Mouse (Mus musculus) ES-E14 (cell line): ENCODE results near the gene Clic4. TPM values are rescaled to one million over a fixed set of nuclear protein-coding genes. Genes with fewer than 3 reads are reported as not detected.

Experiments
- DNase-seq: peaks from one replicate; pipeline ENCODE4 v3.0.0-alpha.2; 2013; ENCODE audit warnings: low read depth, low spot score
- H3K27ac ChIP-seq: 2 replicates; pipeline ENCODE4 v1.5.1; 2012; ENCODE audit warnings: low read depth, mild to moderate bottlenecking, low read length, moderate library complexity, mixed read lengths; ENCODE audit not compliant: poor library complexity, insufficient read depth, severe bottlenecking
- H3K36me3 ChIP-seq: 2 replicates; pipeline ENCODE4 v1.6.1; 2012; ENCODE audit warnings: mild to moderate bottlenecking, low read length, moderate library complexity, mixed read lengths; ENCODE audit not compliant: control insufficient read depth, poor library complexity, insufficient read depth, severe bottlenecking
- H3K4me1 ChIP-seq, 2 experiments: fragments of 150-350 bp in 1 of 2; sonication (generic) in 1 of 2; 2 replicates each; pipeline ENCODE4 v1.6.1; 2012; ENCODE audit warnings: low read length in 2 of 2, mild to moderate bottlenecking in 1 of 2, mixed read lengths in 1 of 2; ENCODE audit not compliant: control insufficient read depth in 2 of 2, insufficient read depth in 2 of 2, poor library complexity in 1 of 2
- H3K4me3 ChIP-seq, 2 experiments: fragments of 150-350 bp in 1 of 2; sonication (generic) in 1 of 2; 2 replicates each; pipeline ENCODE4 v1.5.1; 2012; ENCODE audit warnings: low read length in 2 of 2, low read depth in 1 of 2, mild to moderate bottlenecking in 1 of 2, mixed read lengths in 1 of 2; ENCODE audit not compliant: insufficient read depth in 1 of 2, poor library complexity in 1 of 2, severe bottlenecking in 1 of 2
- H3K9ac ChIP-seq: 2 replicates; pipeline ENCODE4 v1.6.1; 2012; ENCODE audit warnings: low read depth, mild to moderate bottlenecking, low read length, mixed read lengths; ENCODE audit not compliant: poor library complexity, insufficient read depth, severe bottlenecking
- H3K9me3 ChIP-seq: fragments of 150-350 bp; sonication (generic); 2 replicates; pipeline ENCODE4 v1.6.1; 2012; ENCODE audit warnings: low read depth, mild to moderate bottlenecking, low read length; ENCODE audit not compliant: control insufficient read depth, insufficient read depth
- CHD2 ChIP-seq: IDR thresholded peaks from 2 replicates; pipeline ENCODE4 v1.6.1; 2014; ENCODE audit warnings: mild to moderate bottlenecking, low read depth, low read length, inconsistent platforms
- HCFC1 ChIP-seq: IDR thresholded peaks from 2 replicates; pipeline ENCODE4 v1.6.1; 2012; ENCODE audit warnings: low read length, inconsistent platforms, borderline replicate concordance; ENCODE audit not compliant: insufficient read depth
- MAFK ChIP-seq: IDR thresholded peaks from 2 replicates; pipeline ENCODE4 v1.6.1; 2014; ENCODE audit warnings: mild to moderate bottlenecking, low read depth, low read length, inconsistent platforms; ENCODE audit not compliant: insufficient read depth
- ZC3H11A ChIP-seq: IDR thresholded peaks from 2 replicates; pipeline ENCODE4 v1.6.1; 2012; ENCODE audit warnings: low read depth, mild to moderate bottlenecking, inconsistent platforms, low read length, borderline replicate concordance
- ZNF384 ChIP-seq: IDR thresholded peaks from 2 replicates; pipeline ENCODE4 v1.6.1; 2012; ENCODE audit warnings: low read depth, low read length, inconsistent platforms
- in situ Hi-C, 2 experiments: fragments of 600-800 bp; cut with MboI; formaldehyde crosslinking; loops; one replicate each; pipeline ENCODE4 v1.15.1; 2025; ENCODE audit warnings: low sequenced_read_pairs in 2 of 2, inconsistent platforms in 1 of 2; ENCODE audit not compliant: unreplicated experiment in 2 of 2
- total RNA-seq: library from RNA; depleted of rRNA; stranded (reverse); fragments of 300-350 nt; gene quantifications from 2 replicates; pipeline ENCODE4 v1.2.3, GENCODE M21; 2012

The Clic4 gene
- total RNA-seq, 1 experiment = 69.3 TPM

GRCm38 (mm10) chr4:135205711-135206600, 66.7 kb downstream of the Clic4 start:
- in situ Hi-C loops = loop anchor here in 1 of 2 experiments (5.0 kb wide), 1 partner anchor 264 kb away; no protein-coding TSS in a partner anchor
- Histone ChIP-seq H3K9me3 (no peaks in the 10 kb centered on the region), H3K27ac (no peak overlapping the region)

GRCm38 (mm10) chr4:135205254-135205653, 67.4 kb downstream of the Clic4 start:
- Histone ChIP-seq H3K27ac (no peak overlapping the region), H3K4me1 (peaks cover 0 to 6% of the 10 kb centered on the region in 2 experiments; a peak in 2 of 4 replicates), H3K9me3 (no peaks in the 10 kb centered on the region), H3K9ac (no peak overlapping the region), H3K36me3 (no peaks in the 10 kb centered on the region), H3K4me3 (no peak overlapping the region)
- TF ChIP-seq CHD2 (no peak), MAFK (no peak), ZC3H11A (no peak), HCFC1 (no peak), ZNF384 (no peak)
- in situ Hi-C loops = loop anchor here in 1 of 2 experiments (5.0 kb wide), 1 partner anchor 263 kb away; no protein-coding TSS in a partner anchor
- DNase-seq = no peak

More at GRCm38 (mm10) chr4:135205711-135206600, 66.7 kb downstream of the Clic4 start:
- Histone ChIP-seq H3K36me3 (no peaks in the 10 kb centered on the region), H3K4me3 (peak overlapping the region; percentile 38 to 68), H3K4me1 (peaks cover 0 to 6% of the 10 kb centered on the region in 2 experiments; a peak in 2 of 4 replicates), H3K9ac (peak overlapping the region; percentile 45; the same call in 1 of the 2 replicates)
- DNase-seq = peak; percentile 71
- TF ChIP-seq HCFC1 (no peak), ZNF384 (no peak), CHD2 (no peak), MAFK (no peak), ZC3H11A (peak; percentile 71; the same call in 1 of the 2 replicates)

GRCm38 (mm10) chr4:135204666-135205065, 67.9 kb downstream of the Clic4 start:
- H3K4me3 ChIP-seq = no peak overlapping the region
- H3K4me1 ChIP-seq = peaks cover 0 to 6% of the 10 kb centered on the region in 2 experiments; a peak in 2 of 4 replicates
- H3K9me3 ChIP-seq = no peaks in the 10 kb centered on the region
- no peak overlapping the region for H3K9ac ChIP-seq
- no peak overlapping the region for H3K27ac ChIP-seq
- in situ Hi-C loops = loop anchor here in 1 of 2 experiments (5.0 kb wide), 1 partner anchor 262 kb away; no protein-coding TSS in a partner anchor
- no peaks in the 10 kb centered on the region for H3K36me3 ChIP-seq
- DNase-seq = no peak
- TF ChIP-seq HCFC1 = no peak
- TF ChIP-seq ZC3H11A = no peak
- no peak for TF ChIP-seq CHD2
- TF ChIP-seq MAFK = no peak
- no peak for TF ChIP-seq ZNF384

GRCm38 (mm10) chr4:135203806-135204560, 68.6 kb downstream of the Clic4 start:
- TF ChIP-seq ZNF384 (no peak), MAFK (no peak), CHD2 (no peak), ZC3H11A (no peak), HCFC1 (no peak)
- in situ Hi-C loops = no loop called here
- no peaks in the 10 kb centered on the region for H3K9me3 ChIP-seq
- no peaks in the 10 kb centered on the region for H3K36me3 ChIP-seq
- H3K4me1 ChIP-seq = peaks cover 0 to 6% of the 10 kb centered on the region in 2 experiments; a peak in 2 of 4 replicates
- DNase-seq = no peak
- H3K9ac ChIP-seq = no peak overlapping the region
- H3K27ac ChIP-seq = no peak overlapping the region
- H3K4me3 ChIP-seq = no peak overlapping the region
